Mouse (Mus musculus) spleen, adult 2 months (tissue): ENCODE measurements at regions not wholly inside any gene's neighbourhood (a gene's known extent, or its start where the extent isn't known, plus 50 kb on each side); places are given as distances from the start of the nearest gene placed in this dataset.

Experiments
- CTCF ChIP-seq: fragments of 200-500 bp; IDR thresholded peaks from 2 replicates; pipeline ENCODE4 v1.5.1; 2011; ENCODE audit warnings: mild to moderate bottlenecking, inconsistent platforms; ENCODE audit not compliant: insufficient read depth, insufficient read length, insufficient replicate concordance; ENCODE audit errors: extremely low read depth
- POLR2A ChIP-seq: fragments of 200-500 bp; IDR thresholded peaks from 2 replicates; pipeline ENCODE4 v1.6.1; 2011; ENCODE audit warnings: low read depth, low read length, inconsistent platforms

DNA sequence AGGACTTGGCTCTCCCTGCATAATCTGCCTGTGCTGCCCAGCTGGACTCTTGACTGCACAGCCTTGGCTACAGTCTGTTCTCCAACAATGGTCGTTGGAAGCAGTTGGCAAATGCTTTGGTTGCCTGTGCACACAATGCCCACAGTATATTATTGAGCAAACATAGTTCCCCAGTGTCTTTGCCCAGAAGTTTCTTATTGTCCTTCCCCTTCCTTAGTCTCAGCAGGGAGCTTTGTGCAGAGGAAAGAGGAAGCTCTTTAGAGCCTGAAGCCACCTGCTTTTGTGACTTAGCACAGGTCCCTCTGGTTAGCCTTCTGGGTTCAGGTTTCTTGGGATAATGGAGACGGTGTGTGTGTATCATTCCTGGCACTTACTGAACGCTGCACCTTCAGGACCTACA is 80.9 kb upstream of the Id2 start:
- TF ChIP-seq CTCF (no peak), POLR2A (no peak)
